Mouse (Mus musculus) embryonic facial prominence, embryonic 13.5 days (tissue): Measurements from ENCODE around the gene Ddc. TPM values are rescaled to one million over a fixed set of nuclear protein-coding genes. Genes with fewer than 3 reads are reported as not detected.

Source experiments
- ATAC-seq: fragments of 200-750 bp; cut with Nextera tagmentation; 2 replicates; pipeline ENCODE4 v1.8.0; 2017; ENCODE audit warnings: low read depth; ENCODE audit not compliant: insufficient number of reproducible peaks, insufficient read depth, low FRiP score, low TSS enrichment
- H3K27ac ChIP-seq: fragments of 300-500 bp; sonication (generic); 2 replicates; pipeline ENCODE4 v1.5.1; 2015; ENCODE audit warnings: moderate library complexity, mild to moderate bottlenecking, inconsistent platforms
- H3K27me3 ChIP-seq: fragments of 300-500 bp; sonication (generic); 2 replicates; pipeline ENCODE4 v1.6.1; 2015; ENCODE audit warnings: mild to moderate bottlenecking, inconsistent platforms
- H3K36me3 ChIP-seq: fragments of 300-500 bp; sonication (generic); 2 replicates; pipeline ENCODE4 v1.6.1; 2015; ENCODE audit warnings: mild to moderate bottlenecking, inconsistent platforms
- H3K4me1 ChIP-seq: fragments of 300-500 bp; sonication (generic); 2 replicates; pipeline ENCODE4 v1.6.1; 2015; ENCODE audit warnings: inconsistent platforms
- H3K4me2 ChIP-seq: fragments of 300-500 bp; sonication (generic); 2 replicates; pipeline ENCODE4 v1.6.1; 2015; ENCODE audit warnings: moderate library complexity, mild to moderate bottlenecking, inconsistent platforms
- H3K4me3 ChIP-seq: fragments of 300-500 bp; sonication (generic); 2 replicates; pipeline ENCODE4 v1.5.1; 2015; ENCODE audit warnings: mild to moderate bottlenecking, inconsistent platforms
- H3K9ac ChIP-seq: fragments of 300-500 bp; sonication (generic); 2 replicates; pipeline ENCODE4 v1.6.1; 2015; ENCODE audit warnings: mild to moderate bottlenecking, inconsistent platforms
- H3K9me3 ChIP-seq: fragments of 300-500 bp; sonication (generic); 2 replicates; pipeline ENCODE4 v1.6.1; 2016; ENCODE audit warnings: inconsistent platforms
- WGBS: fragments of 180-500 bp; shearing (Covaris S2); methylation state at CpG from one replicate; pipeline ENCODE4 v1.1.7; 2015; ENCODE audit warnings: mixed read lengths; 5-methylcytosine and 5-hydroxymethylcytosine counted together
- polyA plus RNA-seq: library from polyadenylated mRNA; unstranded; fragments of >200 nt; fragmentation: Nextera tagmentation; extraction: Ambion mirVana; gene quantifications from 2 replicates; pipeline ENCODE4 v1.2.1, GENCODE M21; 2015

Gene Ddc
- polyA plus RNA-seq, 1 experiment from 2014 or later: 5.3 TPM

DNA sequence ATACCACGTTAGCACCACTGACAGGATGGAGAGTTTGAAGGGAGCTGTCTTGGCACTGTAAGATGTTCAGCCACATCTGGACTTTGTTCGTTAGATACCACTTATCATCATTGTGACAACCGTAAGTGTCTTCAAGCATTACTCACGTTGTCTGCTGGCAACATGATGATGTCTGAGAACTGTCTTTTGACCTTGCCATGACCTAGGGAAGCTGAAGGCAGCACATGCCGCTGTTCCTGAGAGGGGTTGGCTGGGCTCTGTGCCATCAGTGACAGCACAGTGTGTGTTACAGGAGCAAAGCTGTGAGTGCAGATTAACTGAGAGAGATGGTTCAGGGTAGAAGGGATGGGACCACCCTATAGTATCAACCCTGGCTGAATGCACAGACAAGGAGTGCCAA is 3.6 kb upstream of the Ddc start:
- no peak overlapping the region for H3K9ac ChIP-seq
- no peaks in the 10 kb centered on the region for H3K4me1 ChIP-seq
- H3K36me3 ChIP-seq: no peaks in the 10 kb centered on the region
- H3K4me2 ChIP-seq: no peak overlapping the region
- WGBS: 63% methylated on average over 5 of the region's 5 CpGs
- H3K9me3 ChIP-seq: no peaks in the 10 kb centered on the region
- no peak for ATAC-seq
- no peak overlapping the region for H3K27ac ChIP-seq
- H3K4me3 ChIP-seq: no peak overlapping the region
- H3K27me3 ChIP-seq: no peaks in the 10 kb centered on the region

DNA sequence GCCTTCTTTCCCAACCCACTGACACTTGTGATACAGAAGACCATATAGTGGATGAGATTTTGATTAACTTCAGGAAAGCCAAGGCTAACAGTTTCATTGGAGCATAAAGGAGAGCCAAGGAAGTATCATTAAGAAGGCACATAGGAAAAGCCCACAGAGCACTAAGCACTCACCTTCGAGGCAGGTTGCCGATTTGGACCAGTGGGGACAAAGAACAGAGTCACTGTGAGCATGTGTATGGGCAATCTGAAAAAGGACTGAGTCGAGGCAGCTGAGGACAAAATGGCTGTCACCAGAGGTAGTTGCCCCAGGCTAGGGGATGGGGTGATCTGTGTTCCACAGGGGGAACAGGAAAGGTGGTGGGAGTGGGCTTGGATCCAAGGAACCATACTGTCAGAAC is 552 bp upstream of the Ddc start:
- Histone ChIP-seq H3K9me3 (no peaks in the 10 kb centered on the region), H3K4me3 (no peak overlapping the region), H3K36me3 (no peaks in the 10 kb centered on the region), H3K4me1 (no peaks in the 10 kb centered on the region), H3K27ac (no peak overlapping the region), H3K27me3 (no peaks in the 10 kb centered on the region), H3K9ac (no peak overlapping the region), H3K4me2 (no peak overlapping the region)
- no peak for ATAC-seq
- 88% methylated on average over 3 of the region's 3 CpGs for WGBS

DNA sequence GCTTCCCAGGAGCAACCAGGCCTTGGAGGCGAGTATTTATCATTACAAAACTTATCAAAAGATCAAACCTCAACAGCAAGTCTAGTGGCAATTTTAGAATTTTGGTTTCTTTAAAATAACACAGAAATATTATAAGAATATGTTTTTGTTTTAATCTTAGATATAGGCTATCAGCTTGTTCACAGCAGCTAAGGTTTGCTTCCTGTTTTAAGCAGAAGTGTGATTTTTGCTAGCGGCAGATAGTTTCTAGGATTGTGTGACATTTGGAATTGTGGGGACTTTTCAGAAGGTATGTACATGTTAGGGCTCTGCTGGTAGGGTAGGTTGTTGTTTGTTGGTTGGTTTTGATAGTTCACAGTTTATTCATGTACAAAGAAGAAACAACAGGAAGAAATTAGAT is 2.5 kb downstream of the Ddc start:
- Histone ChIP-seq H3K9ac (no peak overlapping the region), H3K4me1 (no peaks in the 10 kb centered on the region), H3K4me2 (no peak overlapping the region), H3K36me3 (no peaks in the 10 kb centered on the region), H3K9me3 (no peaks in the 10 kb centered on the region), H3K27me3 (no peaks in the 10 kb centered on the region), H3K27ac (no peak overlapping the region), H3K4me3 (no peak overlapping the region)
- ATAC-seq: no peak
- 79% methylated on average over 2 of the region's 2 CpGs for WGBS

DNA sequence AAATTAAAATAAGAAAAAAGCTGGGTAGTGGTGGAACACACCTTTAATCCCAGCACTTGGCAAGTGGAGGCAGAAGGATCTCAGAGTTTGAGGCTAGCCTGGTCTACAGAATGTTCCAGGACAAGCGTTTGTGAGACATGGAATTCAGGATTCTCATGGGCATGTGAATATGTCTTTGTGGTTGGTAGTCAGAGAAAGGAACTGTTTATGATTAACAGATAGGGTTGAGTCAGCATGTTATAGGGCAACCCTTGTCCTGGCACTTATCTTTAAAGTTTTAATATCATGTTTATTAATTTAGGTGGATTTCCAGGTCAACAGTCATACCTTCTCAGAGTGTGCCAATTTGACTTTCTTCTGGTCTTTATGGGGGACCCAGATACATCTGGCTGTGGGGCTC is 4.2 kb downstream of the Ddc start:
- H3K27ac ChIP-seq: no peak overlapping the region

DNA sequence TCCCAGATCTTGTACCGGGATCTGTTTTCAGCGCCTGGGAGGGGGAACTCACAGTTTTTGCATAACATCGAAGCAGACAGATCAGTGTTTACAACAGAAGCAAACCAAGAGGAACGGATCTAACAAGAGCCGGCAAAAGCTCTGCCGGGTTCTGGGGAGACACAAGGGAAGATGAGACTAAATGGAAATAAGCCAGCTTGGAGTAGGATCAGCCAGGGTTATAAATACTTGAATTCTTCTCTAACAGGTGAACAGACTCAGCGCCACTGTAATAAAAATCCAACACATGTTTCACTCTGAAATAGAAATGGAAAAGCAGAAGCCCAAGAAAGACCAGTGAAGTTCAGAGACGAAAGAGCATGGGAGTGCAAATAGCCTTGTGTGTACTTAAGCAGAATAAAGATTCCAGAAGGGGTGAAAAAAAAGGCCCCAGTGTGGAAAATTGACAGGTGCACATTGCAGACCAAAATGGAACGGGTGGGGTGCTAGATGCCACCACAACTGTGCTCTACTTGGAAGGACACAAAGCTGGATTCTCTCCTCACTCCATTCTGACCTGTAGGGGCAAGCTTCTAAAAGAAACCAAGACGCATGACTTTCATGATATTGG is 4.8 kb downstream of the Ddc start:
- Histone ChIP-seq H3K36me3 (no peaks in the 10 kb centered on the region), H3K27ac (no peak overlapping the region), H3K4me2 (no peak overlapping the region), H3K4me3 (no peak overlapping the region), H3K9ac (no peak overlapping the region), H3K9me3 (no peaks in the 10 kb centered on the region), H3K27me3 (no peaks in the 10 kb centered on the region), H3K4me1 (no peaks in the 10 kb centered on the region)
- ATAC-seq: no peak
- WGBS: 51% methylated on average over 10 of the region's 10 CpGs

More for the DNA sequence above, 4.2 kb downstream of the Ddc start:
- WGBS: 71% methylated on average over 1 of the region's 1 CpGs
- Histone ChIP-seq H3K4me3 (no peak overlapping the region), H3K36me3 (no peaks in the 10 kb centered on the region), H3K4me2 (no peak overlapping the region), H3K4me1 (no peaks in the 10 kb centered on the region), H3K9me3 (no peaks in the 10 kb centered on the region), H3K9ac (no peak overlapping the region), H3K27me3 (no peaks in the 10 kb centered on the region)
- ATAC-seq: no peak

DNA sequence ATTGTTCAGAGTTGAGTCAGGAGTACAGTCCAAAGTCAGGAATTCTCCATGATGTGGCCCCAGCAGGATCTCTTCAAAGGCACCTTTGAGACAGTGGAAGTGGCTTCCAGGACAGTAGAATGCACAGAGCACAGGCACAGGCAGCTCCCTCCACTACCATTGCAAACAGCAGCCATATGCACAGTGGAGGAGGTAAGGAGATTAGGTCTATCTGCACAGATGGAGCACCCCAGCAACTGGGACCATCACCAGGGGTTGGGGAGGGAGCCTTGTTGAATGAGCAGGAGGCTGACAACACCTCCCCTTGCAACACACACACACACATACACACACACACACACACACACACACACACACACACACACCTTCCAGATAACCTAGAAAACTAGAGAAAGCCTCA is 6.1 kb downstream of the Ddc start:
- no peaks in the 10 kb centered on the region for H3K27me3 ChIP-seq
- no peaks in the 10 kb centered on the region for H3K36me3 ChIP-seq
- H3K4me3 ChIP-seq: no peak overlapping the region
- no peak for ATAC-seq
- no peak overlapping the region for H3K27ac ChIP-seq
- H3K4me1 ChIP-seq: no peaks in the 10 kb centered on the region
- H3K9ac ChIP-seq: no peak overlapping the region
- no peak overlapping the region for H3K4me2 ChIP-seq
- no peaks in the 10 kb centered on the region for H3K9me3 ChIP-seq

DNA sequence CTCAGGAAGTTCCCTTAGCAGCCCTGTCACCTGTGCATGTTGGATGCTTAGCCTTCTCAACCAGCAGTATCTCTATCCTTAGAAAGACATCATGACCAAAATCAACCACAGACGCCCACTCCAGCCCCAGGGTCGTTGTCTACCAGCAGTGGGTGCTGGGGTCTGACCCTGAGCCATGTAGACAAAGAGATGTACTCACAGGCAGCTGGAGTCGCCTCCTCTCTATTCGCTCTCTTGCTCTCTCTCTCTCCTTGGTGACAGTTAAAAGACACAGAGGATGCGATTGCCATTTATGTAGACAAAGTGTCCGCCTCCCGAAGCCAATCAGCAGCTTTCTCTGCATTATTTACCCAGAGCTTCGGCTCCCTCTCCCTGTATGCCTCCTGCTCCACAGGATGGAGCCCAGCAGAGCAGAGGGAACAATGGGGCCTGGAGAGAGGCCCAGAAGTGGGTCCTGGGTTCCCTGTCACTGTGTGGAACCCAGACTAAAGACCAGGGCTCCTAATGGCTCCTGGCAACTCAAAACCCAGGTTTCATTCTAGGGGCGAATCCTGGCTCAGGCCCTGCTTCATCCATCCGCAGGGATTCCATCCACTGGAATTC is 7.7 kb downstream of the Ddc start:
- Histone ChIP-seq H3K9me3 (no peaks in the 10 kb centered on the region), H3K36me3 (no peaks in the 10 kb centered on the region), H3K9ac (no peak overlapping the region), H3K4me1 (peaks cover 13% of the 10 kb centered on the region), H3K27ac (no peak overlapping the region), H3K4me3 (no peak overlapping the region), H3K4me2 (no peak overlapping the region), H3K27me3 (no peaks in the 10 kb centered on the region)
- WGBS: 67% methylated on average over 10 of the region's 10 CpGs
- no peak for ATAC-seq

DNA sequence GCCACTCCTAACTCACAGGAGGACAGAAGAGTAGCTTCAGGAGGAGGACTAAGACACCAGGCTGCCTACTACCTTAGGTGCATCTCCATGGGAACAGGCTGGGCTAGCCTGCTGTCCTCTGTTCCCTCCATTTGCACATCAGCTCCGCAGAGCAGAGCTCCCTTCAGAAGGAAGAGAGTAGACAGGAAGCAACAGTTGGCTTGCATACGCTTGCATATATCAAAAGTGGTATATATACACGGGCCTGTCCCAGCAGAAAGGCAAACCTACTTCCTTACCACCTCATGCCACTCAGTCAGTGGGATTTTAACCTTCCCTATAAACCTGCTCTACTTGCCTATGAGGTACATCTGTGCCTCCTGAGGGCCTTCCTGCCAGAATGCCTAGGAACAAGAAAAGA is 9.2 kb downstream of the Ddc start:
- 74% methylated on average over 3 of the region's 3 CpGs for WGBS
- H3K27me3 ChIP-seq: no peaks in the 10 kb centered on the region
- H3K9me3 ChIP-seq: no peaks in the 10 kb centered on the region
- no peak overlapping the region for H3K4me2 ChIP-seq
- ATAC-seq: no peak
- H3K9ac ChIP-seq: no peak overlapping the region
- no peak overlapping the region for H3K27ac ChIP-seq
- no peaks in the 10 kb centered on the region for H3K36me3 ChIP-seq
- H3K4me3 ChIP-seq: no peak overlapping the region
- H3K4me1 ChIP-seq: peaks cover 22% of the 10 kb centered on the region

DNA sequence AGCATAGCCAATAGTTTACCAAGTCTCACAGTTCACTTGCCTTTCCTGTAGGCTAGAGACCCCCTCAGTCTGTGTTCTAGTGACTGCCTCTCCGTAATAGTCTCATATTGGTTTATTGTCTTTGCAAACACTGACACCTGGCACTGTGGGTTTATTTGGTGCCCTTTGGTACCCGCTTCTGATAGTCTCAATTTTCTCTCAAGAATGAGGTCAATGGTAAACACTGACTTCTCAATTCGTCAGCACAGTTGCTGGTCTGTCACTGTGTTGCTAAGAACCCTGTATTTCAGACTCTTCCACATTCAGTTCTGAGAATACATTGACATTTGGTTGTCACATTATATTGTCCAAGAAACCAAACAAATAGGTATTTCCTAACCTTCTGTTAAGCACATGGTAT is 9.9 kb downstream of the Ddc start:
- H3K4me2 ChIP-seq: no peak overlapping the region
- ATAC-seq: no peak
- H3K27ac ChIP-seq: no peak overlapping the region
- no peak overlapping the region for H3K9ac ChIP-seq
- H3K36me3 ChIP-seq: no peaks in the 10 kb centered on the region
- WGBS: 79% methylated on average over 3 of the region's 3 CpGs
- H3K27me3 ChIP-seq: no peaks in the 10 kb centered on the region
- H3K9me3 ChIP-seq: no peaks in the 10 kb centered on the region
- peaks cover 22% of the 10 kb centered on the region for H3K4me1 ChIP-seq
- H3K4me3 ChIP-seq: no peak overlapping the region

DNA sequence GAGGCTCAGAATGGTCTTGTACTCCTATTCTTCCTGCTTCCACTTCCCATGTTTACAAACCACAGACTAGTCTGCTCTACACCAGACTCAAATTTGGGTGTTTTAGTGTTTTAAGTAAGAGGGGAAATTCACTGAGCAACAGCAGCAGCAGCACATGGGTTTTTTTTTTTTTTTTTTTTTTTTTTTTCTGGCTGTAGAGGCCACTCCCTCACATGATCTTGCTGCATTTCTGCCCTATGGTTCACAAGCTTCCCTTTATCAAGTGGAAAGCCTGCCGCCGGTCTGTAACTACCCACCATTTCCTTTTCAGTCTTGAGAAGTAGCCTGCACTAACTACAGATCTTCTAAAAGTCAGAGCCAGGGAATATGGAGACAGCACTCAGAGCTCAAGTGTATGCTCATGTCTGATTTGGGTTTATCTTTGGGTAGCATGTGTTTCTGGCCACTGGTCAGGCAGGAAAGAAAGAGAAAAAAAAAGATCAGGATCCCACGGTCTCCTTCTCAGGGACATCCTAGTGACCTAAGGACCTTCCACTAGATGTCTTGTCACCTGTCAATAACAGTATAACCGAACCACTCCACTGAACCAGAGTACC is 11.4 kb downstream of the Ddc start:
- Histone ChIP-seq H3K4me1 (peaks cover 24% of the 10 kb centered on the region), H3K27me3 (no peaks in the 10 kb centered on the region), H3K9ac (no peak overlapping the region), H3K4me3 (no peak overlapping the region), H3K9me3 (no peaks in the 10 kb centered on the region), H3K4me2 (no peak overlapping the region), H3K27ac (peak overlapping the region; percentile 8; the same call in 1 of the 2 replicates), H3K36me3 (no peaks in the 10 kb centered on the region)
- WGBS: 48% methylated on average over 4 of the region's 4 CpGs
- ATAC-seq: no peak

DNA sequence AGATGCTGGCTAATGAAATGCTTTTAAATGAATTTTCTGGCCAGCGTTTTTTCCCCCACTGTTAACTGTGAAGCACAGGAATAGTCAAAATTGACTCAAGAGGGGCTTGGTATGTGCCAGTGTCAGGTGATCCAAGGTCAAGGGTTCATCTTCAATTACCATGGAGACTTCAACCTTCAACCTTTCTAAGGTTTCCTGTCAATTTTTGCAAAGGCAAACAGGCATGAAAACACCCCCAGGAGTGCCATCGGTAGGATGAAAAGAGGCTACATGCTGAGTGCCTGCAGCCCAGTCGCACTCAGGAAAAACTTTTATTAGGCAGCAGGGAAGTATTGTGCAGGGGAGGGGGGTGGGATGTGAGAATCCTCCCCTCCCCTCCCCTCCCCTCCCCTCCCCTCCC is 12.0 kb downstream of the Ddc start:
- no peak overlapping the region for H3K4me3 ChIP-seq
- H3K27ac ChIP-seq: peak overlapping the region; percentile 77
- no peaks in the 10 kb centered on the region for H3K27me3 ChIP-seq
- peaks cover 30% of the 10 kb centered on the region for H3K4me1 ChIP-seq
- no peak overlapping the region for H3K9ac ChIP-seq
- 6% methylated on average over 3 of the region's 3 CpGs for whole genome bisulfite sequencing
- ATAC-seq: no peak
- no peaks in the 10 kb centered on the region for H3K36me3 ChIP-seq
- H3K9me3 ChIP-seq: no peaks in the 10 kb centered on the region
- H3K4me2 ChIP-seq: no peak overlapping the region

DNA sequence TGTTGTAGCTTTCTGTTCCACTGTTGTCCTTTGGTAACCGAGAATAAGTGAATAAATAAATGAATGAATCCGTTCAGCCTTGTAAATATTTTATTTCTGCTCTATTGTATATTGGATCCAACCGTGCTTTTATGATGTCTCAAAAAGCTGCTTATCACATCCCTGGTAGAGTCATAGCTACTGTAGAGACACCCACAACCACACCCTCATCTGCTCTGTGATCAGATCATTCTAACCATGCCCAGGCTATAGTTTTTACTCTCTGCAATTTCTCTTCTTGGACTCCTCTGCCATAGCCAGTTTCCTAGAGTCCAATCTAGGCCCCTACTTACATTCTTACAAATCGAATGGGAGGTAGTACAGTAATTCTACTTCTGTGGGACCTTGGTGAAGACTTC is 12.7 kb downstream of the Ddc start:
- H3K4me3 ChIP-seq: no peak overlapping the region
- H3K36me3 ChIP-seq: no peaks in the 10 kb centered on the region
- 78% methylated on average over 4 of the region's 4 CpGs for WGBS
- peaks cover 36% of the 10 kb centered on the region for H3K4me1 ChIP-seq
- H3K9me3 ChIP-seq: no peaks in the 10 kb centered on the region
- ATAC-seq: no peak
- no peaks in the 10 kb centered on the region for H3K27me3 ChIP-seq
- H3K27ac ChIP-seq: peak overlapping the region; percentile 77
- no peak overlapping the region for H3K4me2 ChIP-seq
- H3K9ac ChIP-seq: no peak overlapping the region
